Mouse (Mus musculus): ENCODE measurements at regions not wholly inside any gene's neighbourhood (a gene's known extent, or its start where the extent isn't known, plus 50 kb on each side); places are given as distances from the start of the nearest gene placed in this dataset.
A peak's percentile ranks its signal among the peaks of the same experiment; 100 is the strongest.

DNA sequence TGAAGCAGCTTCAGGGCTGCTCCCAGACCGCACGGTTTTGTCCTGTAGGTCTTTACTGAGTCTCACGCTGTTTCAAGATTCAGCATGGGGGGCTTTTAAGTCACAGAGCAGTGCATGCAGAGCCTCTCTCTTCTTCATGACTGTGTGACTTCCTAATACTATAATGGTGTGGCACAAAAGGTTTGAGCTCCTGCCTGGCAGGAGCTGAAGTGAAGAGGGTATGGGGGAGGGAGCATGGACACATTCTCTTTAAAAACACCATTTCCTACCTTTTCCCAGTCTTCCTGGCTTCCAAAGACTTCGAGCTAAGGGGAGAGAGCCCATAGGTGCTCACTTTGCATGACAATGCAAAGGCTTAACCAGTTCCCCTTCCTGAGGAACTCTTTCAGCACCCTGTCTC, 934.9 kb upstream of the Gm5150 start:
- no peaks in the 10 kb centered on the region for H3K36me3 ChIP-seq
- H3K27ac ChIP-seq: no peak overlapping the region
- no peak overlapping the region for H3K4me3 ChIP-seq (replicated peaks)
- no peaks in the 10 kb centered on the region for H3K27me3 ChIP-seq (replicated peaks)
- H3K9me3 ChIP-seq: no peaks in the 10 kb centered on the region
- H3K9ac ChIP-seq: no peak overlapping the region
- H3K4me2 ChIP-seq: no peak overlapping the region
- H3K4me1 ChIP-seq: no peaks in the 10 kb centered on the region
- WGBS: 12% methylated on average over 4 of the region's 4 CpGs
- ATAC-seq (ENCODE audit: insufficient read depth, low FRiP score, low read depth): no peak

GRCm38 (mm10) chr3:16939533-16939932, 933.3 kb upstream of the Gm5150 start:
- no peak overlapping the region for H3K4me2 ChIP-seq
- no peak overlapping the region for H3K27ac ChIP-seq
- ATAC-seq (ENCODE audit: insufficient read depth, low FRiP score, low read depth): no peak
- no peaks in the 10 kb centered on the region for H3K9me3 ChIP-seq
- H3K36me3 ChIP-seq: no peaks in the 10 kb centered on the region
- no peaks in the 10 kb centered on the region for H3K4me1 ChIP-seq
- H3K27me3 ChIP-seq (replicated peaks): no peaks in the 10 kb centered on the region
- no peak overlapping the region for H3K4me3 ChIP-seq (replicated peaks)
- 82% methylated on average over 6 of the region's 6 CpGs for WGBS
- H3K9ac ChIP-seq: no peak overlapping the region

GRCm38 (mm10) chr3:16939127-16939526, 932.9 kb upstream of the Gm5150 start:
- no peaks in the 10 kb centered on the region for H3K36me3 ChIP-seq
- 91% methylated on average over 5 of the region's 5 CpGs for WGBS
- H3K4me3 ChIP-seq (replicated peaks): no peak overlapping the region
- no peaks in the 10 kb centered on the region for H3K9me3 ChIP-seq
- H3K27ac ChIP-seq: no peak overlapping the region
- H3K4me2 ChIP-seq: no peak overlapping the region
- no peak for ATAC-seq (ENCODE audit: insufficient read depth, low FRiP score, low read depth)
- no peaks in the 10 kb centered on the region for H3K4me1 ChIP-seq
- no peaks in the 10 kb centered on the region for H3K27me3 ChIP-seq (replicated peaks)
- H3K9ac ChIP-seq: no peak overlapping the region

DNA sequence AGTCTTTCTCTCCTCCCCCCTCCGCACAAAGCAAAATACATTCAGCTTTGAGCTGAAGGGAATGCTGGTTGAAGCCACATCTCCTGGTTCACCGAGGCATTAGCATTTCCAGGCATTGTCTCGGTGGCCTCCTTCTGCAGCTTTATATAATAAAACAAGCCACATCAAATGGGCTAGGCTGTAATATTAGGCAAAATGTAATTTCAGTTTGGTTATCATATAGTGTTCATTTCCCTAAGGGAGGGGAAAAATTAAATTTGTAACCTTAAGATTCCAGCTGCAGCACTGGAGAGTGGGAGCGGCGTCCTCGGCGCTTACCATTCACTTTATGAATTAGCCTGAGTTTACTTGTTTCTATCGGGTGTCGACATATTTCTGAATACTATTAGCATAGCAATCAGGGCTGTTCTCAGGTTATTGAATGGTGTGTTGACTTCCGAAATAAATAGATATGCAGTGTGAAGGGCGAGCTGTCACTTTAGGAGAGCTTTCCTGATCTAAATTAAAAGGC, 932.3 kb upstream of the Gm5150 start:
- H3K27me3 ChIP-seq (replicated peaks): no peaks in the 10 kb centered on the region
- H3K4me2 ChIP-seq: no peak overlapping the region
- no peak overlapping the region for H3K9ac ChIP-seq
- H3K4me1 ChIP-seq: no peaks in the 10 kb centered on the region
- ATAC-seq (ENCODE audit: insufficient read depth, low FRiP score, low read depth): no peak
- 72% methylated on average over 11 of the region's 11 CpGs for WGBS
- no peak overlapping the region for H3K27ac ChIP-seq
- no peaks in the 10 kb centered on the region for H3K36me3 ChIP-seq
- H3K9me3 ChIP-seq: no peaks in the 10 kb centered on the region
- no peak overlapping the region for H3K4me3 ChIP-seq (replicated peaks)

DNA sequence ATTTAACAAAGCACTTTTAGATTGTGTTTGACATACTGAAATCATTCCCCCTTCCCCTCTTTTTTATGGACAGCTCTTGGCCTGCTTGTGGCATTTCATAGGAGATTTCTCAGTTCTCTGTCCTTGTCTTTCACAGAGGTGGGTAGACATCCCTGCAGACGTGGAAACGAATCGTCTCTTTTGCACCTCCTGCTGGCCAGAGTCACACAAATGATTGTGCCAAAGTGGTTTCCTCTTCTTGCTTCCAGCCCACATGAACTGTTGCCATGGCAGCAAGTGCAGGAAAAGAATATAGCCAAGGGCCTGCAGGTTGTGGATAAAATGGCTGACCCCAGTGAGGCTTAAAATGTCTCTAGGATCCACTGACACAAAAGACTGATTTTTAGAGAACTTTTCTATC, 924.1 kb upstream of the Gm5150 start:
- H3K27me3 ChIP-seq (replicated peaks): no peaks in the 10 kb centered on the region
- 53% methylated on average over 3 of the region's 3 CpGs for WGBS
- H3K9me3 ChIP-seq: no peaks in the 10 kb centered on the region
- H3K27ac ChIP-seq: no peak overlapping the region
- H3K4me3 ChIP-seq (replicated peaks): no peak overlapping the region
- H3K4me1 ChIP-seq: no peaks in the 10 kb centered on the region
- H3K9ac ChIP-seq: no peak overlapping the region
- no peak for ATAC-seq (ENCODE audit: insufficient read depth, low FRiP score, low read depth)
- H3K36me3 ChIP-seq: no peaks in the 10 kb centered on the region
- H3K4me2 ChIP-seq: no peak overlapping the region

DNA sequence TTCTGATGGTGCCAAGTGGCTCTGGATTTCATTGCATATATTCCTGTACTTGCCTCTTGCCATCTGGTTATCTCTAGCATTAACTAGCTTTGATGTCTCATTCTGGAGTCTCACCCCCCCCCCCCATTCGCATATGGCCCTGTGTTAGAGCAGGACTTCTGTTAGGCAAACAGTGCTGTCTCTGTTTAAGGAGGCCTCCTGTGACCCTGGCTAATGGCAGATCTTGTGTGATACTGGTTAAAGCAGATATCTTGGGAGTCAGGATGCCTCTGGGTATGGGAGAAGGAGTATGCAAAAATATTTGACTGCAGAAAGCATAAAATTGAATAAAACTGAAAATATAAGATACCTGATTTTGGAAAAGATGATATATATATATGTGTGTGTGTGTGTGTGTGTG, 923.6 kb upstream of the Gm5150 start:
- no peaks in the 10 kb centered on the region for H3K4me1 ChIP-seq
- no peak overlapping the region for H3K4me2 ChIP-seq
- no peaks in the 10 kb centered on the region for H3K36me3 ChIP-seq
- H3K27me3 ChIP-seq (replicated peaks): no peaks in the 10 kb centered on the region
- H3K9ac ChIP-seq: no peak overlapping the region
- ATAC-seq (ENCODE audit: insufficient read depth, low FRiP score, low read depth): no peak
- WGBS: 67% methylated on average over 1 of the region's 1 CpGs
- H3K4me3 ChIP-seq (replicated peaks): no peak overlapping the region
- H3K27ac ChIP-seq: no peak overlapping the region
- H3K9me3 ChIP-seq: no peaks in the 10 kb centered on the region

DNA sequence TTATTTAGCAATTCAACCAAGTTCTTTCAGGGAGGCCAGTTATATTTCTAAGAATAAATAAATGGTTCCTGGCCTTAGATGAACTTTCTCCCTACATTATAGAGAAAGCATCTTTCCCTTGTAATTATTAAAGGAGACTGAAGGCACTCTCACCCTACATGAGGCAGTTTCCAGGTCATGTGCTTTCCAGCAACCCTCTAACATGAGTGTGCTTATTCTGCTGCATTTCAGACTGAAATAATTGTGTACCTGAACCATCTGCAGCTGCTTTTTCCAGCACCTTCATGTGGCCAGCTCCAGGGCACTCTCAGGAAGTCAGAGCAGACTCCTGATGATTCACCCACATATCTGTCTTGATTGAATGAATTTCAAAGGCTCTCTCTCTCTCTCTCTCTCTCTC, 917.8 kb upstream of the Gm5150 start:
- no peak overlapping the region for H3K4me3 ChIP-seq (replicated peaks)
- no peaks in the 10 kb centered on the region for H3K4me1 ChIP-seq
- ATAC-seq (ENCODE audit: insufficient read depth, low FRiP score, low read depth): no peak
- H3K9me3 ChIP-seq: no peaks in the 10 kb centered on the region
- no peak overlapping the region for H3K9ac ChIP-seq
- no peaks in the 10 kb centered on the region for H3K27me3 ChIP-seq (replicated peaks)
- H3K4me2 ChIP-seq: no peak overlapping the region
- H3K36me3 ChIP-seq: no peaks in the 10 kb centered on the region
- no peak overlapping the region for H3K27ac ChIP-seq

DNA sequence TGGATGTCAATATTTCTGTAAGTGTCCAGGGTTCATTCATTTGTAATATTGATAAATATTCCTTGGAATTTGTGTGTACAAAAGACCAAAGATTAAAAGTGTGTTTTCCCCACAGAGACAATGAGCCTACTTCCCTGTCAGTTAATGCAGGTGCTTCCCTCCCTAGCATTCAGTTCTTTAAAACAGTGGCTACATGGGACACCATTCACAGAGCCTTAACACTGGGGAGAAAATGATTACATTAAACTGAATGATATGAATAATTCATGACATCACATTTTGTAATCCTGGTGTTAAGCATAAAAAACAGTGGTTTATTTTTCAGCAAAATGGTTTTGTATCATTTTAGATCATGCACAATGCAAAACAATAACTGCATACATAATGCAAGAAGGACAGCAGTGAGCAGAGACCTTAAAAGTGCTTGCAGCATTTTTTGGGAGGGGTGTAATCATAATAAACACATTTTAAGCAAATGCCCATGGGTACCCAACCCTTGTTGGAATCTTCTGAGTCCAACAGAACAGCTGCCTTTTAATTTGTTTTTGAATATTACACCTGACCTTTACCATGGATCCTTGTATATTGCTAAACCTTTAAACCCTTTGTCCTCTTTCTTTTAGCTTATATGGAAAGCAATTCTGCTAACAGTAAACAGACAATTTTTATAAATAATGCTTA, 917.1 kb upstream of the Gm5150 start:
- Histone ChIP-seq H3K27me3 (replicated peaks) (no peaks in the 10 kb centered on the region), H3K36me3 (no peaks in the 10 kb centered on the region), H3K27ac (no peak overlapping the region), H3K4me3 (replicated peaks) (no peak overlapping the region), H3K9ac (no peak overlapping the region), H3K4me2 (no peak overlapping the region), H3K9me3 (no peaks in the 10 kb centered on the region), H3K4me1 (no peaks in the 10 kb centered on the region)
- no peak for ATAC-seq (ENCODE audit: insufficient read depth, low FRiP score, low read depth)

- Histone ChIP-seq H3K27me3 (replicated peaks) (no peaks in the 10 kb centered on the region), H3K4me2 (no peak overlapping the region), H3K9ac (no peak overlapping the region), H3K4me3 (replicated peaks) (no peak overlapping the region), H3K9me3 (no peaks in the 10 kb centered on the region), H3K36me3 (no peaks in the 10 kb centered on the region), H3K27ac (no peak overlapping the region), H3K4me1 (no peaks in the 10 kb centered on the region)
- 62% methylated on average over 6 of the region's 6 CpGs for WGBS
- ATAC-seq (ENCODE audit: insufficient read depth, low FRiP score, low read depth): no peak
Observed at GRCm38 (mm10) chr3:16921330-16921729, 915.1 kb upstream of the Gm5150 start.

- Histone ChIP-seq H3K27ac (no peak overlapping the region), H3K4me2 (no peak overlapping the region), H3K4me1 (no peaks in the 10 kb centered on the region), H3K36me3 (no peaks in the 10 kb centered on the region), H3K4me3 (replicated peaks) (no peak overlapping the region), H3K27me3 (replicated peaks) (no peaks in the 10 kb centered on the region), H3K9me3 (no peaks in the 10 kb centered on the region), H3K9ac (no peak overlapping the region)
- ATAC-seq (ENCODE audit: insufficient read depth, low FRiP score, low read depth): no peak
- 81% methylated on average over 2 of the region's 2 CpGs for WGBS
Observed at GRCm38 (mm10) chr3:16918374-16918773, 912.1 kb upstream of the Gm5150 start.

DNA sequence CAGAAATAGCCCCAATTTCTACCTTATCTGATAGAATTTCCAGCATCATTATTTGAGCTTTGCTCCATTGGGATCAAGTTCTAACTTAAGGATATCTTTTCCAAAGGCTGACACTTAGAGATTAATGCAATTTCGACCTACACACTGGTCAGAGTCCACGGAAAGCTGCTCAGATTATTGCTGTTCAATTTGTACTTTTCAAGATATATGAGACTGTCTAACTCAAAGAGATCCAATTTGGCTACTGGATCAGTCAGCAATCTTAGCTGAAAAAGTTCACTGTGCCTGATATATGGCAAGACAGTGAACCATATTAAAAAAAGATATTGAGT, 909.8 kb upstream of the Gm5150 start:
- WGBS: 54% methylated on average over 2 of the region's 2 CpGs
- Histone ChIP-seq H3K27ac (no peak overlapping the region), H3K4me3 (replicated peaks) (no peak overlapping the region), H3K9me3 (no peaks in the 10 kb centered on the region), H3K36me3 (no peaks in the 10 kb centered on the region), H3K9ac (no peak overlapping the region), H3K4me2 (no peak overlapping the region), H3K4me1 (no peaks in the 10 kb centered on the region), H3K27me3 (replicated peaks) (no peaks in the 10 kb centered on the region)
- ATAC-seq (ENCODE audit: insufficient read depth, low FRiP score, low read depth): no peak

GRCm38 (mm10) chr3:16915389-16916071, 909.3 kb upstream of the Gm5150 start:
- Histone ChIP-seq H3K4me2 (no peak overlapping the region), H3K9ac (no peak overlapping the region), H3K36me3 (no peaks in the 10 kb centered on the region), H3K27ac (no peak overlapping the region), H3K4me1 (no peaks in the 10 kb centered on the region), H3K4me3 (replicated peaks) (no peak overlapping the region), H3K9me3 (no peaks in the 10 kb centered on the region), H3K27me3 (replicated peaks) (no peaks in the 10 kb centered on the region)
- peak; percentile 47; the same call in 1 of the 2 replicates for ATAC-seq (ENCODE audit: insufficient read depth, low FRiP score, low read depth)
- WGBS: 53% methylated on average over 2 of the region's 2 CpGs

- no peaks in the 10 kb centered on the region for H3K9me3 ChIP-seq
- H3K9ac ChIP-seq: no peak overlapping the region
- H3K36me3 ChIP-seq: no peaks in the 10 kb centered on the region
- no peak overlapping the region for H3K27ac ChIP-seq
- WGBS: 93% methylated on average over 1 of the region's 1 CpGs
- no peaks in the 10 kb centered on the region for H3K27me3 ChIP-seq (replicated peaks)
- no peak overlapping the region for H3K4me2 ChIP-seq
- no peaks in the 10 kb centered on the region for H3K4me1 ChIP-seq
- ATAC-seq (ENCODE audit: insufficient read depth, low FRiP score, low read depth): no peak
- no peak overlapping the region for H3K4me3 ChIP-seq (replicated peaks)
Observed at GRCm38 (mm10) chr3:16888132-16888531, 881.9 kb upstream of the Gm5150 start.
